Mouse (Mus musculus) testis, postnatal 10 days (tissue): ENCODE data around the gene Tmem135.

ENCODE experiments used
- DNase-seq: peaks from one replicate; pipeline ENCODE4 v3.0.0; 2021; ENCODE audit warnings: low spot score

Tmem135 gene

DNA sequence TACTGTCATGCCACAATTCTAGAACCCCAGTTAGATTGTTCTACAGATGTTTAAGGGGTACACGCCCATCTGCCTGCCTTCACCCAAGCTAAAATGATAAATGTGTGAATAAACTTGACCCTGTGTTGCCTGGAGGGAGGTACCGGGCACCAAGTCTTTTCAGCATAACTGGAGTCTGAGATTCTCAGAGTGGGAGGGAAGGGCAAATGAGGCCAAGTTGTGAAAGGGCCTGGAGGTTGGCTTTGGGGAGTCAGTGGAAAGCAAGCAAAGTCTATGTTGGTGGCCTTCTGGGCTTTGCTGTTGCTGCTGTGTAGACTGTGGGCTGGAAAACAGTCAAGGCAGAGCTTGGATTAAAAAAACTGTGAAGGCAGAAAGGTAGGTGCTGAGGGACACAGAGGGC is 13.7 kb upstream of the Tmem135 start:
- no peak for DNase-seq

DNA sequence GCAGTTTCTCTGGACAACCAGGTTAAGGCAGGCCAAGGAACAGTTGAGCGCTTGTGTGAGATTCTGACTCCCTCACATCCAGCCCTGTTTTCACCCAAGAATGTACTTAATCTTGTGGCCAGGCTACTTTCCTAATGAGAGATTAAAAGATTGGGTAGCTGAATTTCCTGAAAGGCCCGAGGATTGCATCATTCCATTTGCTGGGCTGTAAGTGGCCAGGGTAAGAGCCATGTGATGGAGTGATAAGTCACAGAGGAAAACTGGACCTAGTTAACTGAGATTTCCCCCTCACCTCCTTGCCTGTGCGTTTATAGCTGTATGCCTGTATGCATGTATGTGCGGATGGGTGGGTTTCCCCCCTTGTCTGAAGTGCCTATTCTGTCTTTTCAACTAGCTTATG is 12.0 kb upstream of the Tmem135 start:
- DNase-seq: no peak

DNA sequence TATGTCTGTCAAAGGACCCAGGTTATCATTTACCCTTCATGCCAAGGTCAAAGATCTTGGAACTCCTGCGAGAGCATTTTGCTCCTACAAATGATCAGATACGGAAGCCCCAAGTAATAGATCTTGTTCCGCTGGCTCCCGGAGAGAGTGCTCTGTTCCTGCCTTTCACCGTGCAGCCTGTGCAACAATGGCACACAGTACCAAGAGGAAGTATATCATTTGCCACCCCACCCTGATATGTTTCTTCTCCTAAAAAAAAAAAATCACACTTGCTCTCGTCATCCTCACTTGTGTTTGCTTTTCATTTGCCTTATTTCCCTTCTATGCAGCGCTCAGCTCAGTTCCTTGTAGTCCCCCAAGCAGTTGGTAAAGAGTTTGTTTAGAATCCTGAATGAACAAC is 8.1 kb upstream of the Tmem135 start:
- no peak for DNase-seq

DNA sequence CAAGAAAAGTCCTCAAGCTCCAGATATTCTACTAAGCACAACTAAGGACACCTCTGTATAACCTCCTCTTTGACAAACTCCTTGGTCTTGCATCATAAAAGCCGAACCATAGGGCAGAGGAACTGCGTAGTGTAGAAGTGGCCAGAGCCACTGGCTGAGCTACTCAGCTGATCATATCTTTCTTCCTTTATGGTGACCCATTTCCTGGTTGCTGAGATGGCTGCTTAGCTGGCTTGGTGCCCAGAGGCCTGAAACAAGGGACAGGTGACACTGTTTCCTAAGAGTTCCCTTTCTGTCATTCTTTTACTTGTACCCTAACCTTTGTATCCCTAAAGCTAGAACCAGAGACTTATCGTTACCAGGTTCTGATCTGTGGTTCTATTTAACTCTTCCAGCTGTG is 7.3 kb upstream of the Tmem135 start:
- DNase-seq: no peak

DNA sequence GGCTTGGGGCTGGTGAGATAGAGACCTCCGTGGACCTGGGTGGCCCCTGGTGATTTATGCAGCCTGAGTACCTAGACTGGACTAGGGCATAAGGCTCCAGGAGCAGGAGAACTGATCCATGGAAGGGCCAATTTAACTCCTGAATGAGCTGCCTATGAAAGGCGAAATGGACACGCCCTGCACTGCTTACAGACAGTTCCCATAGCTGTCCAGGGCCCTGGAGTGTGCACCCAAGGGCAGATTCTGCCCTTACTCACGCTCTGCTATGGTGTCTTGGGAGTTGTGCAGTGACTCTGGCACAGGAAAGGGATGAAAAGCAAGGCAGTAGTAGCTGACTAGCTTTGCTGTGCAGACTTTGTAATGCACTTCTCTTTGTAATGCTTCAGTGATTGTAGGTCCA is 6.3 kb upstream of the Tmem135 start:
- DNase-seq: no peak

DNA sequence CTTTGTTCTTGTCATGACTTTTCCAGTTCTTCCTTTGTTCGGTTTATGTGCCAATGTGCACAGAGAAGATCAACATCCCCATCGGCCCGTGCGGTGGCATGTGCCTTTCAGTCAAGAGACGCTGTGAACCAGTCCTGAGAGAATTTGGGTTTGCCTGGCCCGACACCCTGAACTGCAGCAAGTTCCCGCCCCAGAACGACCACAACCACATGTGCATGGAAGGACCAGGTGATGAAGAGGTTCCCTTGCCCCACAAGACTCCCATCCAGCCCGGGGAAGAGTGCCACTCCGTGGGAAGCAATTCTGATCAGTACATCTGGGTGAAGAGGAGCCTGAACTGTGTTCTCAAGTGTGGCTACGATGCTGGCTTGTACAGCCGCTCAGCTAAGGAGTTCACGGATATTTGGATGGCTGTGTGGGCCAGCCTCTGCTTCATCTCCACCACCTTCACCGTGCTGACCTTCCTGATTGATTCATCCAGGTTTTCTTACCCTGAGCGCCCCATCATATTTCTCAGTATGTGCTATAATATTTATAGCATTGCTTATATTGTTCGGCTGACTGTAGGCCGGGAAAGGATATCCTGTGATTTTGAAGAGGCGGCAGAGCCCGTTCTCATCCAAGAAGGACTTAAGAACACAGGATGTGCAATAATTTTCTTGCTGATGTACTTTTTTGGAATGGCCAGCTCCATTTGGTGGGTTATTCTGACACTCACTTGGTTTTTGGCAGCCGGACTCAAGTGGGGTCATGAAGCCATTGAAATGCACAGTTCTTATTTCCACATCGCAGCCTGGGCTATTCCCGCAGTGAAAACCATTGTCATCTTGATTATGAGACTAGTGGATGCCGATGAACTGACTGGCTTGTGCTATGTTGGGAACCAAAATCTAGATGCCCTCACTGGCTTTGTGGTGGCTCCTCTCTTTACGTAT is 3.3 kb upstream of the Tmem135 start:
- DNase-seq: no peak

DNA sequence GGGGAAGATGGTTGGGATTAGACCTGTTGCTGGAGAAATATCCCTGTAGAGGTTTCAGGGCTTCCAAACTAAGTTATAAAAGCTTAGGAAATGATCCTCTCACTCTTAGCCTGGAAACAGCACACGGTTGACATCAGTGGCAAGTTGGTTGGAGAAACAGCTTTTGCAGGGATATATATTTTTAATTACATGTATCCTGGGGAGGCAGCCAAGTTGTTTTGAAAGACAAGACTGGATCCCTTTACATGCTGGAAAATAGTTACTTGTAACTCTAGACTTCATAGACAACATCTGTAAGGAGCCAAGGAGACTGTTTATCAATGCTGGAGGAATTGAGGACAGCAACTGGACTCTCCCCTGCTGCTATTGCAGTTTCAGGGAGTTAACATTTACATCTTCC is 2.0 kb upstream of the Tmem135 start:
- no peak for DNase-seq

DNA sequence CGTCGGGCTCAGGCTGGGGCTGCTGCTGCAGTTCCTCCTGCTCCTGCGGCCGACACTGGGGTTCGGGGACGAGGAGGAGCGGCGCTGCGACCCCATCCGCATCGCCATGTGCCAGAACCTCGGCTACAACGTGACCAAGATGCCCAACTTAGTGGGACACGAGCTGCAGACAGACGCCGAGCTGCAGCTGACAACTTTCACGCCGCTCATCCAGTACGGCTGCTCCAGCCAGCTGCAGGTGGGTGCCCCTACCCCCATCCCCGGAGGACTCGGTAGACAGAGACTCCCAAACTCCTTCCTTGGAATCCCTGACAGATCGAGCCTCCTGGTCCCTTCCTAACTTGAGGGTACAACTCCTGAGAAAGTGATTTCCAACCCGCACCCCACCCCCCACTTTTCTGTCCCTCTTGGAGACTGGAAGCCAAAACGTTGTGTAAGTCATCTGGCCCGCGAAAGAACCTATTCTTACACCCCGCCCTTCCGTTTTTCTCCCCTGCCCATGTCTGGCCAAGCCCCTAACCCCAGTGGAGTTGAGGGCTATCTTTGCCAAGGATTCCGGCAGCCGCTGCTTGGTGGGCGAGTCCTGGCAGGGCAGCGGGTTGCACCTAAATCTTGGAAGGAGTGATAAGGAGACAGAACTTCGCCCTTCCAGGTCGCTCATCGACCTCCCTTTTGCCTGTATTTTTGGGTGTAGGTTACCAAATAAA is 865 bp upstream of the Tmem135 start:
- no peak for DNase-seq

DNA sequence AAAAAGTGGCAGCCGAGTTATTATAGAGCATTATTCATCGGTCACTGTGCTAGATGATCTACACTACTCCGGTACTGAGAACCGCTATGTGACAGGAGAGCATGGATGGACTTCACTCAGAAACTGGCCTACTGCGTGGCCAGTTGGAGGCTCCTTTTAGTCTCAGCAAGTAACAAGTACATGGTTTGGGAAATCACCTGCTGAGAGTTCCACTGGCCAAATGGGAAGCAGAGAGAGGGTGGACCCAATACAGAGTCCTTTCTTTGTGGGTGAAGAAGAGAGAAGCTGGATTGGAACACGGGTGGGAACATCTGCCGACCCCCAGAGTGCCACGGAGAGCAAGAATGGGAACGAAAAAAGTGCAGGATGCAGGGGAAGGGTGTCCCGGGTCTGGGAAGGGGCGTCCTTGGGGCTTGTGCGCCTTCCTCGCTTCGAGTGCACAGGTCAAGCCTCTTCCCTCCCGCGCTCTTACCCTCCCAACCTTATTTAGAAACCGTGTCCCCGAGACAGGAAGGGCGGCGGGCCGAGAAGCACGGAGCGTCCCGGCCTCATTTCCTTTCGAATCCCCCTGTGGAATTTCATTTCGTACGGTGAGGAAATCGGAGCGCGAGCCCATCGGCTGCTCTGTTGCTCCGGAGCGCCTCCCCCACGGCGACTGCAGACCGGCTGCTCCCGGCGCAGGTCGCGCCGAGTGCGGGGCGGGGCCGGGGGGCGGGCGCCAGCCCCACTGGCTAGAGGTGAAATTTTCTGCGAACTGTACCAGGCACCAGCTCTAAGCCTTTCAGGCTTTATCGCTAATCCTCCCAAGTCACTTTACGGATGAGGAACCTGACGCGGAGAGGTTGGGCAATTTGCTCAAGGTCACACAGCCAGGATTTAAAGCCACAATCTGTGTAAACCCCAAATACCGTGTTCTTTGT is 709 bp downstream of the Tmem135 start:
- peak; percentile 76 for DNase-seq

DNA sequence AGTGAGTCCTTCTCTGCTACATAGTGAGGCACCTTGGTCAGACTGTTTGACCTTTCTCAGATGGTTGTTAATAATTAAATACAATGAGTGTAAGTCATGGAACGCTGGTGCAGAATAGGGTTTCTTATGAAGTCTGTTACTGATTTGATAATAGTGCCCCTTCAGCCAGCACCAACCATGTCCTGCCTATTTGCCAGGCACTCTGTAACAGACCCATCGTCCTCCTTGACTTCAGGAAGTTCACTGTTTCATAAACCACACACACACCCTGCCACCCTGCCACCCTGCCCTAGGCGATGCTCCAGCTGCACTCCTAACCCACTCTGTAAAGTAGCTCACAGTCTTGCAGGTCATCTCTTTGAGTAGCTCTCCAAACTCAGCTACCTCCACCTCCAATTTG is 2.1 kb downstream of the Tmem135 start:
- no peak for DNase-seq

DNA sequence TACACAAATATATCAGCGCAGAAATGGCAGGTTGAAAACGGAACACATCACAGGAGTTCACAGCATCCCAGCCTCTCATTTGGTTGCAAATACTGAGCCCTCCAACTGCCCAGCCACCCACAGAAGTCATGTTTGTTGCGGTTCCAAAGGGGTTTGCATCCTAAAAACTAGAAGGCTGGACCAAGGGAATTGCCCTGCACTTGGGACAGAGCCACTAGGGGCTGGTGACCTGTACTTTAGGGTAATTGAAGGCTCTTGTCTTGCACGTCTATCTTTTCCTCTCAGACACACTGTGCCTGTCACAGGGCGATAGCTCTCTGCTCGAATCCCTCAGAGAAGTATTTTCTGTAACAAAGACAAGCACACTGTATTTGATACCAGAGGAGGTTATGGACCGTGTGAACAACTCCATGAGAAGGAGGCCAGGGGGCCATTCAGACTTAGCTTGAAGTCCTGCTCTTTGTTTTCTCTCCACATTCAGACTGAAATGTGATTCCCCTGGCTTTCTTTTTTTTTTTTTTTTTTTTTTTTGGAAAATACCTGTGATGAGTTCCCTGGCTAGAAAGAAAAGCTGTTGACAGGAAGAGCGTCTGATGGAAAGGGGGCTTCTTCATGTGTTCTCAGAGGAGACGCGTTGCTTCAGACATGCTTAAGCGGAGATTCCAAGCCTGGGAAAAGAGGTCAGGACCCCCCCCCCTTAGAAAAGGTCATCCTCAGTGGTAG is 2.7 kb downstream of the Tmem135 start:
- no peak for DNase-seq

DNA sequence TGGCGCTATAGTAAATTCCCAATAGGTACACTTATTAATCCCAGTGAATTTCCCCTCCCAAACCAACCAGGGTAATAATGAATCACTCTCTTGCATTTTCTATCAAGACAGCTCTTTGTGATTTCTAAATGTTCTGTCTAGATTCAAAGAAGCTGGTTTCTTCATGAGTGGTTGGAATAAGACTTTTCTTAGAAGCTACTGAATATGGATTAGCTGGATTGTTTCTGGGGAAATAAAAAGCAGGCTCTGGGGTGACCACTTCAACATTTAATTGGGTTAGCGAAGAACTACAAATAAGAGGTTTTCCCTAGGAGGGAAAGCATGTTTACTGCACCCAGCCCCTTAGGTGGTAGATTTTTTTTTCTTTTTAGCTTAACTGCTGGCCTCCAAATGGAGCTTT is 3.3 kb downstream of the Tmem135 start:
- no peak for DNase-seq

DNA sequence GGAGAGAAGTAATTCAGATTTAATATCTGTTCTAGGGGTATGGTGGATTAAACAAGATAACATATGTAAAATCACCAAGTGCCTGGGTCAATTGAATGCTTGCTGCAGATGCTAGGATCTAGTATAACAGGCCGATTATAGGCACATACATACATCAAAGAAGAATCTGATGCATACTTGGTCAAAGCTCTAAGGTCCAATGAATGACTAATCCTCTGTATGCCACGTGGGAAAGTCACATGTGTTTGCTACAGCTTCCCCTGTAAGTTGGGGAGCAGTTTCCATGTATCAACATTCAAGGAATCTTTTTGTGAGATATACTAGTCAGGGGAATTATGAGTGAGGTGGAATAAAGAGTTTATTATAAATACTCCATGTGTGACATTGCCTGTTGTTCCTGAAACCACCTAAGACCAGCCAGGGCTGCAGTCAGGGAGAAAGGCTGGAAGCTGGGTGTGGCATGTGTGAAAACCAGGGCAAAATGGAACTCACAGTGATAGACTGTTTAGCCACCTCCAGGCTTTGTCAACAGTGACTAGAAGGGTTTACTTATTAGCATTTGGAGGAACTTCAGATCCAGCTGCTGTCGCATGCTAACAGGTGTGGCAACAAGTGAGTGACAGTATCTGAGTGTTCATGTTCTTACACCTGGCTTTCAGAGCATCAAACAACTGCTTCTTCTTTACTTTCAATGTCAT is 6.0 kb downstream of the Tmem135 start:
- DNase-seq: no peak

DNA sequence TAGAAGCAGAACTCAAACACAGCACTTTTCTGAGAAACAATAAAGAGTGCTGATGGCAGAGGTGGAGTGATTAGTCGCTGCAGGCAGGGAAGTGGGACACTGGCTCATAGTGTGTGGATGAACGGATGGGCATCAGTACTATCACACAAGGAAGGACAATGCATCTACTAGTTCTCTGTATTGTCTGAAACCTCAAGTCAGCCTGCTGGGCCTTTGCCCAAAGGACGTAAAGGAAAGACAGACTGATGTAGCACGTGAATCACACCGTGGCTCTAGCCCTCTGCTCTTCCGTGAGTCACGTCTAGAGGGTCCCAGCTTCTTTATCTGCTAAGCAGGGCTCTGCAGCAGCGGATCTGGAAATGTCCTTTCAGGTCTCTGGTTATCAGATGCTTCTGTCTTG is 7.6 kb downstream of the Tmem135 start:
- no peak for DNase-seq

DNA sequence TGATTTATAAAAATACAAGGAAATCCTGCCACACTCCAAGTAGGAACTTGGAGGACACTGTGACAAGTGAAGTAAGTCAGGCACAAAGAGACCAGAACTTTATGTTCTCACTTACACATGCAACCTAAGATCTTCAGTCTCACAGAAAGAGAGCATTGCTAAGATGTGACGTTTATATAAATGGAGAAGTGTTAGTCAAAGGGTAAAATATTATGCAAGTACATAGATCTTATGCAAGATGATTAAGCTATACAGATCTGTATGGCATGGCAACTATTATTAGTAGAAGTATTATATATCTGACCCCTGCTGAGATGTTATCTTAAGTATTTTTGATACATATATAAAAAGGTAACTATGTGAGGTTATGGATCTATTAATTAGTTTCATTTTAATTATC is 8.6 kb downstream of the Tmem135 start:
- DNase-seq: no peak

DNA sequence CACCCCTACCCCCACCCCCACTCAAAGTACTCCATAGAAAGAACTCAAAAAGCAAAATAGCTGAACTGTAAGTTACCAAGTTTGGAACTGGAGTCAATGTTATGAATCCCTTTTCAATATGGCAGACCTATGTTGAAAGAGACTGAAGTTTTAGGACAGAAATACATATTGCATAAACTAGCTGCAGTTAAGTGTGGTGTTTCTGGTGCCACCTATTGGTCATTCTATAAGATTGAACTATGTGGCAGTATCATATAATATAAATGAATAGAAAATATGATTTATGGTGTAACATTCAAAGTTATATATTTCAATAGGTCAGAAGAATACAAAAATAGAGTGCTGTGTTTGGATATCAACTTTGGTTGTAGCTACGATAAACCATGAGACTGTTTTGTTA is 11.2 kb downstream of the Tmem135 start:
- no peak for DNase-seq

DNA sequence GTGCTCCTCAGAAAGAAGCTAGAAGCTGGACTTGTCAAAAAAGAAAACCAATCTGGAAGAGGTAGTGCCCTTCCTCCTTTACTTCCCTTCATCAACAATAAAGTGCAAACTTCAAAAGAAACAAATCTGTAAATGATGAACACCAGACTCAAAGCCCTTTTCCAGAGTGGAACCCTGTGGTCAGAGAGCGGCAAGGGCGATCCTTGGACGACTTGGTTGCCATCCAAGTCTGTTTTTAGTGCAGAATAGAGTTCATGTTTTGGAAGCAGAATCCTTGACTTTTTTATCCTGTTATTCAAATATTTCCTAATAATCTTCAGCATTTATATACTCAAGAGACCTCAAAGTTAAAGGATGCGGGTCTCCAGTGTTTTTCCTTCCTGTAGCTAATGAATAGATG is 11.6 kb downstream of the Tmem135 start:
- DNase-seq: no peak

DNA sequence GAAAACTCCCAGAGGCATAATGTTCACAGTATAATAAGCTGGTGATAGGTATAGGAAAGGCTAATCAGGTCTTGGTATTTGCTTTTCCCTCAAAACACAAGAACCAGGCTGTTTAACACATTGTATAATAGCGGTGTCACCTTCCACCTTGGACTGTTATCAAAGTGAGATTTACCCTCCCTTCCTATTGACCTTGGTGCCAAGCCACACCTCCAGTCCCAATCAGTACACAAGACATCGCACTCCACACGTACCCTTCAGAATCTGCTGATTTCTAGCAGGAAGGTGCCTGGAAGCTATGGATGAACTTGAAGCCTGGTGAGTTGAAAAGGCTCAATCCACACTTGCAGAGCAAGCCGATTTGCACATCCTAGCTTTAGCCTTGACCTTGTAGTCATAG is 12.2 kb downstream of the Tmem135 start:
- DNase-seq: no peak

DNA sequence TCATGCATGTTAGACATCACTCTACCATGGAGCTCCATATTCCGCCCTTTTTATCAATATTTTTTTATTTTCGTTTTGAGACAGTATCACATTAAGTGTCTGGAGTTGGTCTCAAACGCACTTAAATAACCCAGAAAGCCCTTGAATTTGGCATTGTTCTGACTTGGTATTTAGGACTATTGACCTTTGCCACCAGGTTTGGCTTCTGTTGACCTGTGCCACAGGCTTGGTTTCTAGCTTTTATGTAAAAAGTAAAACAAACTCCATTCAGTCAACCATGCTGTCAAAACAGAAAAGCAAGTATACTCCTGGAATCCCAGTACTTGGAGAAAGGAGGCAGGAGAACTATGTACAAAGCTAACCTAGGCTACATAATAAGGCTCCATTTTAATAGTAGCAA is 12.7 kb downstream of the Tmem135 start:
- DNase-seq: no peak

DNA sequence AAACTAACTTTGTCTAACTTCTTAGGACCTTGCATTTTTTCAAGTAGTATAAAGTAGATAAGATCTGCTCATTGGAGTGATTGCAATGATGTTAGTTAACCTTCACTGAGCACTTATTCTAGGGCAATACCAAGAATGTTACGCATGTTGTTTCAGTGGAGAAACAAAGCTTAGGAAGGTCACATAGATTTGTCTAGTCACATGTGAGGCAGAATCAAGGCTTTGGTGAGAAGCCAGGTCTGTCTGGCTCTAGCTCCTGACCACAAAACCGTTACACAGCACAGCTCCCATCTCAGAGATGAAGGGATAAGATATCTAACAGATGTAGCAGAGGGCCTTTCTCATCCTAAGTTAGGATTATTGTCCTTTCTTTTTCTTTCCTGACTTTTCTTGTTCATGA is 13.4 kb downstream of the Tmem135 start:
- DNase-seq: no peak

DNA sequence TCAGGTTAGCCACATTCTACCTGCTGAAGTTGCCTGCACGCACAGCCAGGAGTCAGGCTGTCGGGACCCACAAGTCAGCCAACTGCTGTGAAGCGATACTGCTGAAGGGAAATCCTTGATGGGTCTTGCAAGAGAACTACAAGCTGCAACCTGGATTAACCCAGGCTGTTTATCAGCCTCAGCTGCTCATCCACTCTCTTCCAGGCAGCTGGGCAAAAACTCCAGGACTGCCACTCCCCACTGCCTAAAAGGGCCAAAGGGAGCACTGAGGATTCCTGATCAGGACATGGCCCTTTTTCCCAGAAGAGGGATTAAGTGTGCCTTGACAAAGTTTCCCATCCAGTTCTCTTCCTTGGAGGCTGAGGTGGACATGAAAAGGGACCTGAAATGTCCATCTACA is 15.0 kb downstream of the Tmem135 start:
- no peak for DNase-seq
